Mouse (Mus musculus): ENCODE data around the gene Nipal3. TPM values are rescaled to one million over a fixed set of nuclear protein-coding genes. Genes with fewer than 3 reads are reported as not detected.

The Nipal3 gene
- polyA plus RNA-seq (2011; ENCODE audit: insufficient read length, low read depth, missing spikeins) = 1.4 and 1.7 TPM in 2 replicates

- H3K4me1 ChIP-seq (ENCODE audit: control insufficient read depth, insufficient read depth, low read length) = no peaks in the 10 kb centered on the region
- H3K27ac ChIP-seq (ENCODE audit: insufficient read depth, low read length) = no peak within 1 kb of the TSS
- TF ChIP-seq CTCF (IDR thresholded peaks at IDR 0.05; ENCODE audit: borderline replicate concordance, insufficient read depth, low read length) = 0 out of 2 replicates have a peak, but pooled peaks have one; percentile 0
- no peak for TF ChIP-seq POLR2A (IDR thresholded peaks at IDR 0.05; ENCODE audit: low read depth, low read length)
Measured at GRCm38 (mm10) chr4:135494521-135495396, at the start of gene Nipal3, which contains the start of gene Stpg1. Gene Nipal3 (minus strand): TSS chr4:135495038. Gene Stpg1 (plus strand): TSS chr4:135494790.

GRCm38 (mm10) chr4:135544284-135544683 lies 49.4 kb upstream of the Nipal3 start:
- TF ChIP-seq POLR2A (IDR thresholded peaks at IDR 0.05; ENCODE audit: low read depth, low read length) (no peak), CTCF (IDR thresholded peaks at IDR 0.05; ENCODE audit: borderline replicate concordance, insufficient read depth, low read length) (no peak)
- no peak overlapping the region for H3K27ac ChIP-seq (ENCODE audit: insufficient read depth, low read length)
- H3K4me3 ChIP-seq (ENCODE audit: insufficient read depth, low read length) = no peak overlapping the region
- no peaks in the 10 kb centered on the region for H3K4me1 ChIP-seq (ENCODE audit: control insufficient read depth, insufficient read depth, low read length)

More at GRCm38 (mm10) chr4:135494521-135495396, at the start of gene Nipal3, which contains the start of gene Stpg1:
- H3K4me3 ChIP-seq (ENCODE audit: insufficient read depth, low read length) = peak within 1 kb of the TSS; percentile 82

- no peaks in the 10 kb centered on the region for H3K4me1 ChIP-seq (ENCODE audit: control insufficient read depth, insufficient read depth, low read length)
- no peak for TF ChIP-seq POLR2A (IDR thresholded peaks at IDR 0.05; ENCODE audit: low read depth, low read length)
- H3K27ac ChIP-seq (ENCODE audit: insufficient read depth, low read length) = no peak overlapping the region
- no peak overlapping the region for H3K4me3 ChIP-seq (ENCODE audit: insufficient read depth, low read length)
Measured at GRCm38 (mm10) chr4:135540057-135540456, 45.2 kb upstream of the Nipal3 start.

GRCm38 (mm10) chr4:135539056-135539455 lies 44.2 kb upstream of the Nipal3 start:
- Histone ChIP-seq H3K4me3 (ENCODE audit: insufficient read depth, low read length) (no peak overlapping the region), H3K27ac (ENCODE audit: insufficient read depth, low read length) (no peak overlapping the region), H3K4me1 (ENCODE audit: control insufficient read depth, insufficient read depth, low read length) (no peaks in the 10 kb centered on the region)
- no peak for TF ChIP-seq CTCF (IDR thresholded peaks at IDR 0.05; ENCODE audit: borderline replicate concordance, insufficient read depth, low read length)
- TF ChIP-seq POLR2A (IDR thresholded peaks at IDR 0.05; ENCODE audit: low read depth, low read length) = no peak

- Histone ChIP-seq H3K4me1 (ENCODE audit: control insufficient read depth, insufficient read depth, low read length) (no peaks in the 10 kb centered on the region), H3K4me3 (ENCODE audit: insufficient read depth, low read length) (no peak overlapping the region), H3K27ac (ENCODE audit: insufficient read depth, low read length) (no peak overlapping the region)
- TF ChIP-seq CTCF (IDR thresholded peaks at IDR 0.05; ENCODE audit: borderline replicate concordance, insufficient read depth, low read length) (no peak), POLR2A (IDR thresholded peaks at IDR 0.05; ENCODE audit: low read depth, low read length) (no peak)
Measured at GRCm38 (mm10) chr4:135535021-135535420, 40.2 kb upstream of the Nipal3 start.

- no peaks in the 10 kb centered on the region for H3K4me1 ChIP-seq (ENCODE audit: control insufficient read depth, insufficient read depth, low read length)
- H3K4me3 ChIP-seq (ENCODE audit: insufficient read depth, low read length) = no peak overlapping the region
- H3K27ac ChIP-seq (ENCODE audit: insufficient read depth, low read length) = no peak overlapping the region
- no peak for TF ChIP-seq POLR2A (IDR thresholded peaks at IDR 0.05; ENCODE audit: low read depth, low read length)
- no peak for TF ChIP-seq CTCF (IDR thresholded peaks at IDR 0.05; ENCODE audit: borderline replicate concordance, insufficient read depth, low read length)
Measured at GRCm38 (mm10) chr4:135533001-135533400, 38.2 kb upstream of the Nipal3 start.

- H3K27ac ChIP-seq (ENCODE audit: insufficient read depth, low read length) = no peak overlapping the region
- TF ChIP-seq CTCF (IDR thresholded peaks at IDR 0.05; ENCODE audit: borderline replicate concordance, insufficient read depth, low read length) = no peak
- TF ChIP-seq POLR2A (IDR thresholded peaks at IDR 0.05; ENCODE audit: low read depth, low read length) = no peak
Measured at GRCm38 (mm10) chr4:135531771-135532613, 37.2 kb upstream of the Nipal3 start.

GRCm38 (mm10) chr4:135531236-135531635 lies 36.4 kb upstream of the Nipal3 start:
- no peaks in the 10 kb centered on the region for H3K4me1 ChIP-seq (ENCODE audit: control insufficient read depth, insufficient read depth, low read length)
- TF ChIP-seq POLR2A (IDR thresholded peaks at IDR 0.05; ENCODE audit: low read depth, low read length) (no peak), CTCF (IDR thresholded peaks at IDR 0.05; ENCODE audit: borderline replicate concordance, insufficient read depth, low read length) (no peak)
- H3K4me3 ChIP-seq (ENCODE audit: insufficient read depth, low read length) = no peak overlapping the region
- no peak overlapping the region for H3K27ac ChIP-seq (ENCODE audit: insufficient read depth, low read length)

More at GRCm38 (mm10) chr4:135531771-135532613, 37.2 kb upstream of the Nipal3 start:
- Histone ChIP-seq H3K4me3 (ENCODE audit: insufficient read depth, low read length) (no peak overlapping the region), H3K4me1 (ENCODE audit: control insufficient read depth, insufficient read depth, low read length) (no peaks in the 10 kb centered on the region)

- Histone ChIP-seq H3K4me3 (ENCODE audit: insufficient read depth, low read length) (no peak overlapping the region), H3K27ac (ENCODE audit: insufficient read depth, low read length) (no peak overlapping the region)
Measured at GRCm38 (mm10) chr4:135530270-135530669, 35.4 kb upstream of the Nipal3 start.

More at GRCm38 (mm10) chr4:135530270-135530669, 35.4 kb upstream of the Nipal3 start:
- no peaks in the 10 kb centered on the region for H3K4me1 ChIP-seq (ENCODE audit: control insufficient read depth, insufficient read depth, low read length)
- no peak for TF ChIP-seq CTCF (IDR thresholded peaks at IDR 0.05; ENCODE audit: borderline replicate concordance, insufficient read depth, low read length)
- TF ChIP-seq POLR2A (IDR thresholded peaks at IDR 0.05; ENCODE audit: low read depth, low read length) = no peak
